Mouse (Mus musculus) c-Kit-negative CD71-positive TER-119-positive erythroid progenitor cells, embryonic 14.5 days (primary cell): ENCODE results near the gene Osbp2.
A peak's percentile ranks its signal among the peaks of the same experiment; 100 is the strongest.
"Not testable (repeated sequence)": the region's sequence is repeated elsewhere in the genome, so short reads cannot be mapped to it uniquely, and the experiment has no call there.

Source experiments
- DNase-seq: peaks from one replicate; pipeline ENCODE4 v3.0.0-alpha.2; 2013; ENCODE audit warnings: low read depth, low spot score

The Osbp2 gene

GRCm38 (mm10) chr11:3863454-3864112, at the start of gene Osbp2:
Osbp2 (minus strand) TSS chr11:3863903.
- DNase-seq: peak; percentile 12

- DNase-seq: no peak
Observed at GRCm38 (mm10) chr11:3912875-3913271, 49.2 kb upstream of the Osbp2 start.

GRCm38 (mm10) chr11:3912100-3912874, 48.6 kb upstream of the Osbp2 start:
- no peak for DNase-seq

GRCm38 (mm10) chr11:3911440-3911839, 47.7 kb upstream of the Osbp2 start:
- DNase-seq: not testable (repeated sequence)

GRCm38 (mm10) chr11:3910513-3911310, 47.0 kb upstream of the Osbp2 start:
- DNase-seq: no peak

- no peak for DNase-seq
Observed at GRCm38 (mm10) chr11:3909236-3909635, 45.5 kb upstream of the Osbp2 start.

- no peak for DNase-seq
Observed at GRCm38 (mm10) chr11:3905446-3905845, 41.7 kb upstream of the Osbp2 start.

GRCm38 (mm10) chr11:3904673-3905072, 41.0 kb upstream of the Osbp2 start:
- DNase-seq: no peak

GRCm38 (mm10) chr11:3903046-3903445, 39.3 kb upstream of the Osbp2 start:
- DNase-seq: no peak

- no peak for DNase-seq
Observed at GRCm38 (mm10) chr11:3902516-3902915, 38.8 kb upstream of the Osbp2 start.

GRCm38 (mm10) chr11:3900296-3900695, 36.6 kb upstream of the Osbp2 start:
- DNase-seq: no peak

GRCm38 (mm10) chr11:3895933-3896332, 32.2 kb upstream of the Osbp2 start:
- no peak for DNase-seq

- DNase-seq: no peak
Observed at GRCm38 (mm10) chr11:3895458-3895857, 31.8 kb upstream of the Osbp2 start.

- DNase-seq: peak; percentile 61
Observed at GRCm38 (mm10) chr11:3894406-3895281, 30.9 kb upstream of the Osbp2 start, which contains the start of the genes 4921536K21Rik and Dusp18. 4921536K21Rik (minus strand) TSS chr11:3895098. Dusp18 (plus strand) TSS chr11:3895240.

- DNase-seq: no peak
Observed at GRCm38 (mm10) chr11:3893970-3894369, 30.3 kb upstream of the Osbp2 start.

- no peak for DNase-seq
Observed at GRCm38 (mm10) chr11:3887331-3887730, 23.6 kb upstream of the Osbp2 start.

GRCm38 (mm10) chr11:3883711-3884110, 20.0 kb upstream of the Osbp2 start:
- DNase-seq: no peak

GRCm38 (mm10) chr11:3879836-3880235, 16.1 kb upstream of the Osbp2 start:
- peak; percentile 42 for DNase-seq

GRCm38 (mm10) chr11:3878660-3879059, 15.0 kb upstream of the Osbp2 start:
- DNase-seq: no peak

- no peak for DNase-seq
Observed at GRCm38 (mm10) chr11:3876419-3876818, 12.7 kb upstream of the Osbp2 start.

GRCm38 (mm10) chr11:3864343-3864742, 640 bp upstream of the Osbp2 start:
- DNase-seq: no peak
